Mouse (Mus musculus): ENCODE data around the gene C3. TPM values are rescaled to one million over a fixed set of nuclear protein-coding genes. Genes with fewer than 3 reads are reported as not detected.

The C3 gene
- polyA plus RNA-seq, 2 experiments: 0.52 to 0.85 TPM

DNA sequence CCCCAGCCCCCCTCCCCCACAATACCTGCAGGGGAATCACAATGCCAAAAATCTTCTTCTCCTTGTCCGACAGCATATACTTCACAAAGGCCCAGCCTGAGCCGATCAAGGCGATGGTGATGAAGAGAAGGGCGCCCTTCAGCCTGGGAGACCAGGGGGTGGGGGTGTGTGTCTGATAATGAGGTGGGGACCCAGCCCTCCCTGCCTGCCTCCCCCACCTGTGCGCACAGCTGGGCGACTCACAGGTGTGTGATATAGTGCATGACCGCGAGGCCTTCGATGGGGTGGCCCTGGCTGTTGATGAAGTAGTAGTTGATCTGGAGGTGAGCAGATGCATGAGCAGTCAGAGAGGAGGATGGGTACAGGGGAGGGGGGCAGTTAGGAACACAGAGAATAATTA lies 9.2 kb upstream of the C3 start:
- Histone ChIP-seq H3K27ac (replicated peaks; ENCODE audit: low read depth, low read length) (no peak overlapping the region), H3K4me3 (replicated peaks; ENCODE audit: low read length) (no peak overlapping the region), H3K36me3 (ENCODE audit: control insufficient read depth, insufficient read depth, low read length) (peaks cover 43% of the 10 kb centered on the region), H3K9ac (ENCODE audit: low read depth, low read length, severe bottlenecking) (no peak overlapping the region), H3K9me3 (ENCODE audit: control insufficient read depth, low read length) (peaks cover 6% of the 10 kb centered on the region; the same call in 1 of the 2 replicates), H3K4me1 (ENCODE audit: control insufficient read depth, insufficient read depth, low read length) (no peaks in the 10 kb centered on the region), H3K27me3 (ENCODE audit: control insufficient read depth, insufficient read depth, low read length) (no peaks in the 10 kb centered on the region), H3K4me2 (replicated peaks; ENCODE audit: low read depth, low read length, severe bottlenecking) (no peak overlapping the region)
- WGBS: 96% methylated on average over 9 of the region's 9 CpGs
- no peak for TF ChIP-seq POLR2A (IDR thresholded peaks at IDR 0.05; ENCODE audit: borderline replicate concordance, extremely low read depth, insufficient read depth, insufficient read length)
- ATAC-seq (ENCODE audit: low FRiP score, low read depth) (no peak), DNase-seq (ENCODE audit: low spot score) (no peak)

GRCm38 (mm10) chr17:57235803-57236202 lies 7.9 kb upstream of the C3 start:
- 81% methylated on average over 5 of the region's 5 CpGs for WGBS
- Histone ChIP-seq H3K4me1 (ENCODE audit: control insufficient read depth, insufficient read depth, low read length) (no peaks in the 10 kb centered on the region), H3K9ac (ENCODE audit: low read depth, low read length, severe bottlenecking) (no peak overlapping the region), H3K27me3 (ENCODE audit: control insufficient read depth, insufficient read depth, low read length) (no peaks in the 10 kb centered on the region), H3K4me3 (replicated peaks; ENCODE audit: low read length) (no peak overlapping the region), H3K4me2 (replicated peaks; ENCODE audit: low read depth, low read length, severe bottlenecking) (no peak overlapping the region), H3K9me3 (ENCODE audit: control insufficient read depth, low read length) (no peaks in the 10 kb centered on the region), H3K27ac (replicated peaks; ENCODE audit: low read depth, low read length) (no peak overlapping the region), H3K36me3 (ENCODE audit: control insufficient read depth, insufficient read depth, low read length) (peaks cover 35% of the 10 kb centered on the region)
- TF ChIP-seq POLR2A (IDR thresholded peaks at IDR 0.05; ENCODE audit: borderline replicate concordance, extremely low read depth, insufficient read depth, insufficient read length): no peak
- ATAC-seq (ENCODE audit: low FRiP score, low read depth): no peak
- DNase-seq (ENCODE audit: low spot score): no peak

- TF ChIP-seq POLR2A (IDR thresholded peaks at IDR 0.05; ENCODE audit: borderline replicate concordance, extremely low read depth, insufficient read depth, insufficient read length): no peak
- no peak for ATAC-seq (ENCODE audit: low FRiP score, low read depth)
- 79% methylated on average over 12 of the region's 12 CpGs for WGBS
Observed at GRCm38 (mm10) chr17:57234254-57234928, 6.5 kb upstream of the C3 start.

GRCm38 (mm10) chr17:57233038-57233437 lies 5.1 kb upstream of the C3 start:
- no peak overlapping the region for H3K27ac ChIP-seq (replicated peaks; ENCODE audit: low read depth, low read length)
- H3K4me3 ChIP-seq (replicated peaks; ENCODE audit: low read length): no peak overlapping the region
- TF ChIP-seq POLR2A (IDR thresholded peaks at IDR 0.05; ENCODE audit: borderline replicate concordance, extremely low read depth, insufficient read depth, insufficient read length): no peak
- no peak for ATAC-seq (ENCODE audit: low FRiP score, low read depth)
- no peaks in the 10 kb centered on the region for H3K9me3 ChIP-seq (ENCODE audit: control insufficient read depth, low read length)
- H3K27me3 ChIP-seq (ENCODE audit: control insufficient read depth, insufficient read depth, low read length): no peaks in the 10 kb centered on the region
- H3K36me3 ChIP-seq (ENCODE audit: control insufficient read depth, insufficient read depth, low read length): peaks cover 35% of the 10 kb centered on the region
- no peak overlapping the region for H3K4me2 ChIP-seq (replicated peaks; ENCODE audit: low read depth, low read length, severe bottlenecking)
- no peaks in the 10 kb centered on the region for H3K4me1 ChIP-seq (ENCODE audit: control insufficient read depth, insufficient read depth, low read length)
- DNase-seq (ENCODE audit: low spot score): no peak
- H3K9ac ChIP-seq (ENCODE audit: low read depth, low read length, severe bottlenecking): no peak overlapping the region
- WGBS: 51% methylated on average over 7 of the region's 7 CpGs

More at GRCm38 (mm10) chr17:57234254-57234928, 6.5 kb upstream of the C3 start:
- Histone ChIP-seq H3K9ac (ENCODE audit: low read depth, low read length, severe bottlenecking) (no peak overlapping the region), H3K9me3 (ENCODE audit: control insufficient read depth, low read length) (no peaks in the 10 kb centered on the region), H3K36me3 (ENCODE audit: control insufficient read depth, insufficient read depth, low read length) (peaks cover 35% of the 10 kb centered on the region), H3K4me1 (ENCODE audit: control insufficient read depth, insufficient read depth, low read length) (no peaks in the 10 kb centered on the region), H3K4me2 (replicated peaks; ENCODE audit: low read depth, low read length, severe bottlenecking) (no peak overlapping the region), H3K27ac (replicated peaks; ENCODE audit: low read depth, low read length) (no peak overlapping the region), H3K4me3 (replicated peaks; ENCODE audit: low read length) (no peak overlapping the region), H3K27me3 (ENCODE audit: control insufficient read depth, insufficient read depth, low read length) (no peaks in the 10 kb centered on the region)
- no peak for DNase-seq (ENCODE audit: low spot score)

DNA sequence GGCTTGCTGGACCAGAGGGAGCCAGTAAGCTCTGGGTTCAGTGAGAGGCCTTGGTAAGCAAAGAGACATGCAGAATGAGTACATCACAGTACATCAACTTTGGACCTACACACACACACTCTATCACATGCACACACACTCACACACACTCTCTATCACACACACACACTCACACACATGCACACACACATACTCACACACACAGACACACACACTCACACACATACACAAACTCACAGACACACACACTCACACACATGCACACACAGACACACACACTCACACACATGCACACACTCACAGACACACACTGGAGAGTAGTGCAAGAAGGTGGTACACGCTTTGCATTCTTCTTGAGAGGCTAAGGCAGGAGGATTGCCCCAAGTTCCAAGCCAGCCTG lies 4.3 kb upstream of the C3 start:
- WGBS: 71% methylated on average over 1 of the region's 1 CpGs
- no peaks in the 10 kb centered on the region for H3K4me1 ChIP-seq (ENCODE audit: control insufficient read depth, insufficient read depth, low read length)

More for the DNA sequence above, 4.3 kb upstream of the C3 start:
- DNase-seq (ENCODE audit: low spot score) (no peak), ATAC-seq (ENCODE audit: low FRiP score, low read depth) (no peak)
- H3K27ac ChIP-seq (replicated peaks; ENCODE audit: low read depth, low read length): no peak overlapping the region
- H3K27me3 ChIP-seq (ENCODE audit: control insufficient read depth, insufficient read depth, low read length): no peaks in the 10 kb centered on the region
- peaks cover 28% of the 10 kb centered on the region for H3K36me3 ChIP-seq (ENCODE audit: control insufficient read depth, insufficient read depth, low read length)
- no peaks in the 10 kb centered on the region for H3K9me3 ChIP-seq (ENCODE audit: control insufficient read depth, low read length)
- no peak for TF ChIP-seq POLR2A (IDR thresholded peaks at IDR 0.05; ENCODE audit: borderline replicate concordance, extremely low read depth, insufficient read depth, insufficient read length)
- H3K4me3 ChIP-seq (replicated peaks; ENCODE audit: low read length): no peak overlapping the region
- no peak overlapping the region for H3K9ac ChIP-seq (ENCODE audit: low read depth, low read length, severe bottlenecking)
- H3K4me2 ChIP-seq (replicated peaks; ENCODE audit: low read depth, low read length, severe bottlenecking): no peak overlapping the region
